Mouse (Mus musculus) cerebellum, postnatal 14 days (tissue): ENCODE data around the gene Olfr996.
A peak's percentile ranks its signal among the peaks of the same experiment; 100 is the strongest.
"Not testable (repeated sequence)": the region's sequence is repeated elsewhere in the genome, so short reads cannot be mapped to it uniquely, and the experiment has no call there.

Experiments
- DNase-seq, 2 experiments: peaks; one replicate each; pipeline ENCODE4 v3.0.0; 2021; ENCODE audit warnings: mixed read lengths in 2 of 2

Olfr996 gene

DNA sequence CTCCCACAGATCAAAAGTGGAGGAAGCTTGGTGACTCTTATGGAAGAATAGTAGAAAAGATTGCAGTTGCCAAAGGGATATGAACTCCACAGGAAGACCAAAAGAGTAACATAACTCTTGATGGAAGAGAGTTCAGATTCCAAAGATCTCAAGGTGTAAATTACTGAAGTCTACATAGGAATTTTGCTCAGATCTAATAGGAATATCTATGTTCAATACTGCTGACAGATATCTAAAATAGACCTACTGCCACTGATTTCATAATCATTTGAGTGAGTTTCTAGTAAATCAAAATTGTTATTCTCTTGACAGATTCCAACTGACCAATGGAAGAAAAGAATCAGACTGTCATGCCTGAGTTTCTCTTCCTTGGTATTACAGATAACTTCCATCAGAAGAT is at the start of gene Olfr996:
TSS of gene Olfr996 (plus strand) at position 301 of the 400 bp plus-strand sequence.
- DNase-seq: no peak

DNA sequence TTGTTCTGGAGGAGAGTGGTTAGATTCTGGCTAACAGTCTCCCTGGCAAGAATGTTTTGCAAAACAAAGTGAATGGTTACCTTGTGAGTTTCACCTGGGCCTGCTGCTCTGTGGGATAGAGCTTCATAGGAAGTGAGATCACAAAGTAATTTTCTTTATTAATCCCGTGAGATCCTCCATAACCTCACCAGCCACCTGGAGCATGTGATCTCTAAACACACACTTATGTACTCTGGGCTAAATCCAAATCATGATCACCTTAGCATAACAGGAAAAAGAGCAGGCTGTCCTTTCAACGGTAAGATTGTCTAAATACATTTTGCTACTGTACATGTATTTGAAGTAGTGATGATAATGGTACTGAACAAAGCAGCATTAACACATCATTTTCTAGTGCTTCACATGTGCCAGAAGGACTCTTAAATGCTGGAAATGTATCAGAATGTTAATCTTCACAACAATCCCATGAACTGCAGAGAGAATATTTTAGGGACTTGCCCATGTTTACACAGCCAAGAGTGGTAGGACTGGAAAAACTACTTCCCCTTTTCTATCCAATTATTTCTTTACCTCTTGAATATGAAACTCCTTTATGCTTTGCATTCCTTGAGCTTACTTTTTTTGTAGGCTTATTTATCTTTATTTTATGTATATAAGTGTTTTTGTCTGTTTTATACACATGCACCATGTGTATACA is 46.8 kb upstream of the Olfr996 start:
- DNase-seq: no peak

DNA sequence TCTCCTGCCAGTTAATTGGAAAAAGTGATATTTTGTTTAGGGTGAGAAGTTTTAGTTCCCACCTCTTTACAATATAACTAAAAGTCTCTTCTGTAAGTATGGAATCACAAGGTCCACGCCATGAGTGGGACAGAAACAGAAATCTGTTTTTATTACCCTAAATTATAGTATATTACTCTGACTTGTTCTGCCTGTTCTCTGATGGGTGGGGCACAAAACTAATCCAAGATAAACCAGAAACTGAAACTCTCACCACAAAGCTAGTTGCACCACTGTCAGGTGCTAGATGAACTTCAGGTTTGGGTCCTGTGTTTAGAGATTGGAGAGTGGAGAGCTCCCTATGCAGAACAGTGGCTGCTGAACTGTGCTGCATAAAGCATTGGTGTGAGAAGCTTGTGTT is 45.1 kb upstream of the Olfr996 start:
- no peak for DNase-seq

DNA sequence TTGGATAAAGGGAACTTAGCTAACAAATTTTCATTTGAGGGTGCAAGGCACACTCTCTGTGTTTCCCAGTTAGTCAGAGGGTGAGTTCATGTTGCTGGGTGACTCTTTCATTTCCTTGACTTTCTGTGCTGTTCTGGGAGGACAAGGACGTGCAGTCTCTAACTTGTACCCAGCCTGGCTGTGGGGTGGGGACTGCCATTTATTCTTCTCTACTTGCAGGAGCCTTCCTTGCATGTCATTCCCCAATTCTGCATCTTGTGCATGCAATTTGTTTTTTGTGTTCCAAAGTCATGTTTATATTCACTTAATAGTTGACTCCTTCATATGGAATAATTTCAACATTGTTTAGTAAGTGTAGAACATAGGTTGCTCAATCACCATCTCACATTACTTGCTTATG is 24.2 kb upstream of the Olfr996 start:
- no peak for DNase-seq

DNA sequence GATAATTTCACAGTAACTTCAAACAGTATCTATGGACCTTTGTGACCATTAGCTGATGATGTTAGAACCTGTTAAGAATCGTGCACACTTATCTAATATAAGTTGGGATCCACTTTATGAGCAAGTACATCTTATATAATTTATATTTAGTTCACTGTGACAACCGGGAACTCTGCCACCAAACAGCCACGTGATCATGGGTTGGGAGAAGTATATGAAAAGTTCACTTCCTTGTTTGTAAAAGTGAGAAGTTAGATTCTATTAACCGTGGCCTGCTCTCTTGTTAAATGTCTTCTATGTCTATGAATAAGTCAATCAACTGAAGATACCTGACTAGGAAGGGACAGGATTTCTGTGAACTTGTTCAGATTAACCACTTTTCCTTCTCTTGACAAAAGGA is 18.8 kb upstream of the Olfr996 start:
- no peak for DNase-seq

DNA sequence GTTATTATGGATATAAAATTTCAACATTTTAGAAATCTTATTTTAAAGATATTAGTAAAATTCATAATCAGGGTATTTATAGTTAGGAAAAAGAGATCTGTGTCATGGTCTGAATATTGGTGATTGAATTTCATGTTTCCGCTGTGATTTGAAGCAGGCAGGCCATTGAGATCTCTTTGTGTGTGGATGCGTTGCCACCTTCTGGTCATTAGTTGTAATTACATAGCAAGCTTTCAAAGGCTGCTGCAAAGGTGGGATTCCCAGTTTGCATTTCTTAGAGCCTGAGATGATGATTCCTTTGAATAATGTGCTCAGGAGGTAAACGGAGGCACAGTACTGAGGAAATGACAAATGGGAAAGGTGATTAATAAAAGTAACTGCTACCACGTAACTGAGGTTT is 17.8 kb upstream of the Olfr996 start:
- peak; percentile 51 to 59 for DNase-seq

DNA sequence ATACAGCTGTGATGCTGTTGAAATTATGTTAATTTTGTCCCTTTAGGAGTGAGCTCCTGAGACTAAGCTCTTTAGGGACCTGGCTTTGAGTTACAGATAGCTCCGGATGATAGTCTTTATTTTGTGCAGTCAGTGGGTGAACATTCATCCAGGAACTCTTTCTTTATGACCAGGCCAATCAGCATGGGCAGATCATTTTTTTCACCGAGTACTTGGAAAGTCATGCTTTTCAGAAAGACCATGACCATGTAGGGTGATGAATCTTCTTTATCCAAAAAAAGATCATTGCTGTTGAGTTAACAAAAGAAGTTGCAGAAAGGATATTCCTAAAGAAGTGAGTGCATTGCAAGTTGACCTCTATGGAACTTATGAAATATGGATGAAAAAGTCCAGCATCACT is 9.6 kb downstream of the Olfr996 start, which contains the start of gene Olfr998:
TSS of gene Olfr998 (plus strand) at position 301 of the 400 bp plus-strand sequence.
- DNase-seq: not testable (repeated sequence)

DNA sequence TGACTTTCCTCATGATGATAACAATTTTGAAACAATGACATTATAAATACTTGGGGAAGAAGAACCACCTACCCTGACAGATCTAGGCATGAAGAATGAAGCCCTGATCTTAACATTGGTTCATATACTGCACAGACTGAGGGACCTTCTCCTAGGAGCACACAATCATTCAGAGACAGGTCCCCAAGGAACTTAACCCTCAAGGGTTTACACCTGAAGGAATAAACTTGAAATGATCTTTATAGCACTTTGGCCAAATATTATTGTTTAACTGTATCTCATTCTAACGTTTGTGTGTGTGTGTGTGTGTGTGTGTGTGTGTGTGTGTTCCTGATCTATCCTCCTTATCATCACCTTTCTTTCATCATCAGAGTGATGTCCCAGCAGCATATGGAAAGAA is 32.8 kb downstream of the Olfr996 start, which contains the start of gene Olfr1000:
TSS of gene Olfr1000 (minus strand) at position 101 of the 400 bp plus-strand sequence.
- DNase-seq: no peak
